Mouse (Mus musculus) lung, postnatal 0 days (tissue): ENCODE results near the gene Slc30a7. TPM values are rescaled to one million over a fixed set of nuclear protein-coding genes. Genes with fewer than 3 reads are reported as not detected.
A peak's percentile ranks its signal among the peaks of the same experiment; 100 is the strongest.
"Not testable (repeated sequence)": the region's sequence is repeated elsewhere in the genome, so short reads cannot be mapped to it uniquely, and the experiment has no call there.

Experiments used
- ATAC-seq: fragments of 200-750 bp; cut with Nextera tagmentation; 2 replicates; pipeline ENCODE4 v1.8.0; 2017; ENCODE audit warnings: moderate library complexity
- DNase-seq: peaks from one replicate; pipeline ENCODE4 v3.0.0-alpha.2; 2016; ENCODE audit warnings: low spot score
- H3K27ac ChIP-seq: fragments of 300-500 bp; sonication (generic); 2 replicates; pipeline ENCODE4 v1.5.1; 2014; ENCODE audit warnings: antibody characterized with exemption, mild to moderate bottlenecking, low read length, mixed read lengths
- H3K27me3 ChIP-seq: fragments of 300-500 bp; sonication (generic); replicated peaks from 2 replicates; pipeline ENCODE4 v1.6.1; 2014; ENCODE audit warnings: low read length, mixed read lengths; ENCODE audit not compliant: insufficient read depth
- H3K36me3 ChIP-seq: fragments of 300-500 bp; sonication (generic); 2 replicates; pipeline ENCODE4 v1.6.1; 2014; ENCODE audit warnings: low read length, mixed read lengths; ENCODE audit not compliant: insufficient read depth
- H3K4me1 ChIP-seq: fragments of 300-500 bp; sonication (generic); 2 replicates; pipeline ENCODE4 v1.6.1; 2014; ENCODE audit warnings: antibody characterized with exemption, low read depth, low read length, mixed read lengths; ENCODE audit not compliant: insufficient read depth
- H3K4me2 ChIP-seq: fragments of 300-500 bp; sonication (generic); replicated peaks from 2 replicates; pipeline ENCODE4 v1.6.1; 2014; ENCODE audit warnings: low read depth, mild to moderate bottlenecking, low read length, moderate library complexity, mixed read lengths
- H3K4me3 ChIP-seq: fragments of 300-500 bp; sonication (generic); 2 replicates; pipeline ENCODE4 v1.5.1; 2014; ENCODE audit warnings: low read depth, low read length
- H3K9ac ChIP-seq: fragments of 300-500 bp; sonication (generic); replicated peaks from 2 replicates; pipeline ENCODE4 v1.6.1; 2014; ENCODE audit warnings: low read depth, mild to moderate bottlenecking
- H3K9me3 ChIP-seq: fragments of 300-500 bp; sonication (generic); 2 replicates; pipeline ENCODE4 v1.6.1; 2016; ENCODE audit warnings: low read length, mixed read lengths
- CTCF ChIP-seq: IDR thresholded peaks from 2 replicates; pipeline ENCODE4 v1.5.1; 2016; ENCODE audit warnings: antibody characterized with exemption, mild to moderate bottlenecking
- EP300 ChIP-seq: IDR thresholded peaks from 2 replicates; pipeline ENCODE4 v1.6.1; 2016; ENCODE audit warnings: antibody characterized with exemption, mild to moderate bottlenecking, control low read depth
- WGBS: fragments of 180-500 bp; shearing (Covaris S2); extraction: QIAGEN DNeasy Blood & Tissue Kit; methylation state at CpG from one replicate; pipeline ENCODE4 v1.1.7; 2014; 5-methylcytosine and 5-hydroxymethylcytosine counted together
- polyA plus RNA-seq: library from polyadenylated mRNA; unstranded; fragments of >200 nt; fragmentation: Nextera tagmentation; extraction: Ambion mirVana; gene quantifications from 2 replicates; pipeline ENCODE4 v1.2.1, GENCODE M21; 2015

Slc30a7 gene
- polyA plus RNA-seq, 1 experiment from 2014 or later, result 29.0 TPM

DNA sequence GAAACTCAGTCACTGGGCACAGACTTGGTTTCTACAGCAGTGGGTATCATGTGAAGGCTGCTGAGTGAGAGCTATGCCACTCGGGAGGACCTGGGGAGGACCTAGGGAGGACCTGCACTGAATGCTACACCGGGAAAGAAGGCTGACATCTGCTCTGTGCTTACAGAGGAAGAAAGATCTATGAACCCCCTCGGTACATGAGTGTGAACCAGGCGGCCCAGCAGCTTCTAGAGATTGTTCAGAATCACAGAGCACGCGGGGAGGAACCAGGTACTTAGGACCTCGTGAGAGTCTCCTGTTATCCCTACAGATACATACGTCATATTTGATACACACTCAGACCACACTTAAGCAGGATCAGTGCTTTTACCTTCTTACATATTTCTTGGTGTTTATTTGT lies 80.7 kb downstream of the Slc30a7 start:
- no peak overlapping the region for H3K4me3 ChIP-seq
- no peaks in the 10 kb centered on the region for H3K27me3 ChIP-seq
- H3K36me3 ChIP-seq, result no peaks in the 10 kb centered on the region
- ATAC-seq (no peak), DNase-seq (no peak)
- 88% methylated on average over 8 of the region's 8 CpGs for WGBS
- no peak overlapping the region for H3K27ac ChIP-seq
- no peaks in the 10 kb centered on the region for H3K4me1 ChIP-seq
- no peak overlapping the region for H3K9ac ChIP-seq
- no peak for TF ChIP-seq CTCF
- TF ChIP-seq EP300, result no peak
- no peak overlapping the region for H3K4me2 ChIP-seq
- no peaks in the 10 kb centered on the region for H3K9me3 ChIP-seq

DNA sequence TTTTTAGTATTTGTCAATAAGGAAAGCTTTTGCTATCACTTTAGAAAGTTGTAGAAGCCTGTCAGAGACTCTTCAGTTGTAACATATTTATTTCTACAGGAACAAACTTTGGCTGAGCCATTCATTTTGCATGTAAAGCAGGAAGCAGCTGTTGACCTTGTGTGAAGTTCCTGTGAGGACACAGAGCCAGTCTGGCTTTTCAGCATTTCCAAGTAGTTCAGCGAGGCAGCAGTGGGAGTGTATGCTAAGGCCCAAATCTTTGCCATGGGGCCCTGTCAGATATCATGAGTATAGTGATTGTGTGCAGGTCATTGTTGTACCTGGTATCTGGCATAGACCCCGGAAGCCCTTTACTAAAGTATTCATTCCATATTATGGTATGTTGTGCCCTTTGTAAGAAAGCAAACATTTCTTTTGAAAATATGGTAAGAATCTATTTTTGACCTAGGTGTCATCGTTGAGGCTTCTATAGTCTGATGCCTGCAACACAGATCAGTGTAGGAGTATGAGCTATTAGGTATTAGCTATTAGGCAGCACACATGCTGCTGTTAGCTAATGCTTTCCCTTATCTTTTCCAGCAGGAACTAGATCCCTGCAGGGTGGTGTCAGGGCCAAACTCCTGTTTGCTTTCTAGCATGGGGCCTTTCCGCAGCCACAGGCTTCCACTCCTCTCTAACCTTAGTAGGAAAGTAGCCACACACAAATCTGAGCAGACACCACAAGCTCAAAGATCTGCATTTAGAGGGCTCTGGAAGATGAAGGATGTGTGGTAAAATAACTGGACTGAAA lies 82.6 kb downstream of the Slc30a7 start:
- peak; percentile 62 for DNase-seq
- peak; percentile 65 for ATAC-seq

DNA sequence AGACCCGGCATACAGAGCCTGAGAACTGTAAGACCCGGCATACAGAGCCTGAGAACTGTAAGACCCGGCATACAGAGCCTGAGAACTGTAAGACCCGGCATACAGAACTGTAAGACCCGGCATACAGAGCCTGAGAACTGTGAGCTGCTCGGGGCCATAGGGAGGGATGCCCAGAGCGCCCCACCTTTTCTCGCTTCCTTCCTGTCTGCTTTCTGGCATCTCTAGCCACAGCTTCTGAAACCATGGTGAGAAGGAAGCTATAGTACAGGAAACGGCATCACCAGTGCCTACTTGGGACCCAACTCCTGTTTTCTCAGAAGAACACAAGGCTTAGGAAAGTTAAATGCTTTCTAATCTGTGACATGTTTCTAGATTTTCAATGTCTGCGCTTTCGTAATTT lies 99.8 kb downstream of the Slc30a7 start:
- DNase-seq, H3K27ac ChIP-seq, H3K4me1 ChIP-seq, H3K9me3 ChIP-seq, H3K27me3 ChIP-seq, H3K4me3 ChIP-seq, H3K36me3 ChIP-seq, H3K9ac ChIP-seq, ATAC-seq, H3K4me2 ChIP-seq: not testable (repeated sequence)
- 97% methylated on average over 9 of the region's 11 CpGs for WGBS

More for the DNA sequence above, 82.6 kb downstream of the Slc30a7 start:
- no peak overlapping the region for H3K4me2 ChIP-seq
- no peaks in the 10 kb centered on the region for H3K36me3 ChIP-seq
- no peak overlapping the region for H3K9ac ChIP-seq
- no peaks in the 10 kb centered on the region for H3K4me1 ChIP-seq
- H3K4me3 ChIP-seq, result no peak overlapping the region
- 59% methylated on average over 4 of the region's 4 CpGs for WGBS
- no peaks in the 10 kb centered on the region for H3K27me3 ChIP-seq
- peak; percentile 23; the same call in 1 of the 2 replicates for TF ChIP-seq EP300
- no peak for TF ChIP-seq CTCF
- H3K9me3 ChIP-seq, result no peaks in the 10 kb centered on the region
- H3K27ac ChIP-seq, result 0 out of 2 replicates have a peak overlapping the region, but pooled peaks have one; percentile 3

DNA sequence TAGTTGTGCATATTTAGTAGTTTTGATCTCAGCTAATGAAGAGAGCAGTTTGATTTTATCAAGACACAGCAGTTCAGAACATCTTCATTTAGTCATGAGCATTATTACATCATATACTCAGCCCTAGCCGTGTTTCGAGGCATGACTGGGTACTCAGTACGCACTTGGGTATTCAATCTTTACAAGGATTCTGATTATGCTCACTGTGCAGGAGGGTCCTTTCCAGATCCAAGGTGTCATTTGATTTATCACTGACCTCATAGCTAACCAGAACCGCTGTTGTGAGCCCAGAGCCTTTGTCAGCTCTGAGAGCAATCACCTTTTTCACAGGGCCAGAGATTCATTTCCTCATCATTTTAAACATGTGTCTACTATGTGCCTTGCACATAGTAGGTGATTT lies 101.6 kb downstream of the Slc30a7 start:
- TF ChIP-seq CTCF, result no peak
- no peak for DNase-seq
- no peak for ATAC-seq
- no peaks in the 10 kb centered on the region for H3K27me3 ChIP-seq
- 93% methylated on average over 4 of the region's 4 CpGs for WGBS
- no peaks in the 10 kb centered on the region for H3K36me3 ChIP-seq
- H3K4me2 ChIP-seq, result no peak overlapping the region
- H3K27ac ChIP-seq, result no peak overlapping the region
- H3K9ac ChIP-seq, result no peak overlapping the region
- no peak overlapping the region for H3K4me3 ChIP-seq
- no peaks in the 10 kb centered on the region for H3K9me3 ChIP-seq
- H3K4me1 ChIP-seq, result no peaks in the 10 kb centered on the region

DNA sequence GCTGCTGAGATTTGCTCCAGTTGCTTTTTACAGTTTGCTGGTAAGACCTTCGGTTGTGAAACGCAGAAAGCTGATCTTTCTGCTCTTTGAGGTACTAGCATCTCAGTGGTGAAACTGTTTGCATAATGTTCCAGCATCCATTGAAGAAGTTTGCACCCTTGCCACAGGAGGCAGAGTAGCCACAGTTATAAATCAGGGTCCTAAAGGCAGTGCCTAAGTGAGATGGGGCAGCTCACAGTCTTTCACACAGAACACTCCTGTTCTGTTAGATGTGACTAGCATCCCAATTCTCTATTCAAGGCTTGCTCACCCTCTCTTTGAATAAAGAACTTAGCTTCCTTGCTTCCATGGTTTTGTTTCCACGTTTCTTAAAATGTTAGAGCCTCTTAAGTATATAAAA lies 102.1 kb downstream of the Slc30a7 start:
- H3K9me3 ChIP-seq, result no peaks in the 10 kb centered on the region
- no peaks in the 10 kb centered on the region for H3K27me3 ChIP-seq
- no peak overlapping the region for H3K27ac ChIP-seq
- TF ChIP-seq CTCF (no peak), EP300 (no peak)
- H3K36me3 ChIP-seq, result no peaks in the 10 kb centered on the region
- H3K9ac ChIP-seq, result no peak overlapping the region
- WGBS, result 89% methylated on average over 3 of the region's 3 CpGs
- no peak overlapping the region for H3K4me2 ChIP-seq
- H3K4me3 ChIP-seq, result no peak overlapping the region
- ATAC-seq, result no peak
- no peaks in the 10 kb centered on the region for H3K4me1 ChIP-seq
- no peak for DNase-seq

DNA sequence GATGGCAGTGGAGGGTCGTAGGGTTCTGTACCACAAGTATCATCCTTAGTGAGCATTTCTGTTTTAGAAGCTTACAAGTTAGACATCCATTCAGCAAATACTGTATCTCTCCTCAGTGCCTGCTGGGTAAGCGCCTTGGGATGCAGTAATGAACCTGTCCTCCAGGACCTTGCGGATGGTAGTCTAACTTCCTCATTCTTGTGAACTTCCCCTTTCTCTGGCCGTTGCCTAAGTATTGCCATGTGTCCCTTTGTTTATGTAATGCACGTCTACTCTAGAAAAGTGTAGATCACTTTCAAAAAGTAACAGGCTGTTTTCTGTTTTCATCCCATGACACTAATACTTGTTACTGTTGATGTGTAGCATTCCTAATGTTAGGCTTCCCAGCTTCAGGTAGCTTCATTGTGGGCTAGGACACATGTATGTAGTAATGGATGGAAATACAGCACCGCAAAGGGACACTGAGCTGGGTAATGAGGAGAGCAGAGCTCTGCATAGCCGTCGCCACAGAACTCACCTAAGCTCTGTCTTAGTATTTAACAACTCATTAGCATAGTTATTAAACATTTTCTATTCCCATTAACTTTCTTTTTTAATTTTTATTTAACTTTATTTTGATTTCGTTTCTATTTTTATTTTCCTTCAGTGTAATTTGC lies 104.8 kb downstream of the Slc30a7 start:
- H3K4me1 ChIP-seq, result no peaks in the 10 kb centered on the region
- peak; percentile 47 for DNase-seq
- H3K36me3 ChIP-seq, result no peaks in the 10 kb centered on the region
- H3K9ac ChIP-seq, result no peak overlapping the region
- no peaks in the 10 kb centered on the region for H3K9me3 ChIP-seq
- TF ChIP-seq CTCF, result no peak
- no peak for TF ChIP-seq EP300
- WGBS, result 78% methylated on average over 9 of the region's 9 CpGs
- no peak overlapping the region for H3K4me3 ChIP-seq
- H3K27me3 ChIP-seq, result no peaks in the 10 kb centered on the region
- H3K27ac ChIP-seq, result no peak overlapping the region
- no peak overlapping the region for H3K4me2 ChIP-seq
- no peak for ATAC-seq
